8 mouse cellular contexts compared by ENCODE assay signal in genomic region chr13:34038901-34039341, GRCm38 (mm10). TPM values are rescaled to one million over a fixed set of nuclear protein-coding genes. Genes with fewer than 3 reads are reported as not detected.
DNase-seq lines count a peak whose midpoint lies in the region; ATAC-seq and TF ChIP-seq lines count a peak whose summit lies in the region.
"Had no signal": no experiment of that assay in that cellular context is flagged by ENCODE, and none has a peak within 500 bp of the region (broad histone marks: within the 10 kb centered on the region; RNA-seq: fewer than 3 reads in every experiment).

No protein-coding gene starts in this region.

- H3K4me1 ChIP-seq in E14TG2a.4 (replicated peaks; ENCODE audit: low read depth, low read length) = peaks cover 50% of the 10 kb centered on the region
- peaks cover 8% of the 10 kb centered on the region; the same call in 1 of the 2 replicates for H3K4me1 ChIP-seq in intestine, embryonic 15.5 days (replicated peaks)
- peaks cover 20% of the 10 kb centered on the region for H3K4me1 ChIP-seq in liver, embryonic 13.5 days (replicated peaks)

- H3K9me3 ChIP-seq in E14TG2a.4 (ENCODE audit: low read length) = peaks cover 6% of the 10 kb centered on the region; the same call in 1 of the 2 replicates
- H3K9me3 ChIP-seq in intestine, embryonic 15.5 days = no peaks in the 10 kb centered on the region
- H3K9me3 ChIP-seq in liver, embryonic 13.5 days (replicated peaks) = no peaks in the 10 kb centered on the region

- peak overlapping the region; percentile 89 for H3K4me3 ChIP-seq in E14TG2a.4 (replicated peaks; ENCODE audit: low read length)
- peak overlapping the region; percentile 19 for H3K4me3 ChIP-seq in intestine, embryonic 15.5 days (replicated peaks)
- H3K4me3 ChIP-seq in liver, embryonic 13.5 days (replicated peaks) = peak overlapping the region; percentile 14; the same call in 1 of the 2 replicates

- 36% methylated on average over 8 of the region's 8 CpGs for WGBS in intestine, embryonic 15.5 days
- 60% methylated on average over 8 of the region's 8 CpGs for WGBS in liver, embryonic 13.5 days (ENCODE audit: insufficient replicate concordance)

- H3K9ac ChIP-seq in intestine, embryonic 15.5 days = no peak overlapping the region; the same call in 1 of the 2 replicates
- no peak overlapping the region for H3K9ac ChIP-seq in liver, embryonic 13.5 days

- intact Hi-C loops in gastrocnemius, postnatal 36 days (cut with DNase I) = no loop called here

- CTCF ChIA-PET in Patski (lab: Charles Lee) = interaction anchor here (1.0 kb wide), 1 partner anchor 91 kb away, joined by 3 read pairs; the partner anchor contains the start of gene Tubb2b

- TF ChIP-seq CTCF in E14TG2a.4 (conservative IDR thresholded peaks at IDR 0.05; ENCODE audit: low read length) (no peak), Patski (IDR thresholded peaks at IDR 0.05) (no peak)

- POLR2A ChIA-PET in Patski (lab: Charles Lee) = interaction anchor here (0.7 to 1.1 kb wide), 2 partner anchors 20 to 36 kb away, joined by 3 to 4 read pairs; partner anchors contain the start of gene Serpinb6a

- 0 out of 2 replicates have a peak, but pooled peaks cover 12% of the 10 kb centered on the region for H3K36me3 ChIP-seq in E14TG2a.4 (ENCODE audit: insufficient read depth, low read length)
- no peaks in the 10 kb centered on the region for H3K36me3 ChIP-seq in intestine, embryonic 15.5 days
- peaks cover 1% of the 10 kb centered on the region for H3K36me3 ChIP-seq in liver, embryonic 13.5 days

- in situ Hi-C loops in Patski (cut with MboI; ENCODE audit: low pct_unique_long_range_greater_than_20kb) = loop anchor here (10.0 kb wide), 2 partner anchors 596 to 836 kb away; partner anchors contain the start of gene Prpf4b

- peak overlapping the region; percentile 68 for H3K4me2 ChIP-seq in intestine, embryonic 15.5 days (replicated peaks)
- peak overlapping the region; percentile 85 for H3K4me2 ChIP-seq in liver, embryonic 13.5 days

- H3K27ac ChIP-seq in intestine, embryonic 15.5 days = peak overlapping the region; percentile 77
- 0 out of 2 replicates have a peak overlapping the region, but pooled peaks have one; percentile 11 for H3K27ac ChIP-seq in liver, embryonic 13.5 days

- H3K27me3 ChIP-seq in E14TG2a.4 (ENCODE audit: insufficient read depth, low read length) = no peaks in the 10 kb centered on the region
- no peaks in the 10 kb centered on the region for H3K27me3 ChIP-seq in Patski
- H3K27me3 ChIP-seq in intestine, embryonic 15.5 days (replicated peaks) = no peaks in the 10 kb centered on the region
- no peaks in the 10 kb centered on the region for H3K27me3 ChIP-seq in liver, embryonic 13.5 days

- DNase-seq in Patski (ENCODE audit: low read depth, low spot score) = peak; percentile 20
- no peak for DNase-seq in liver, embryonic 13.5 days
- DNase-seq in adrenal gland, postnatal 25 days = no peak
- no peak for DNase-seq in spleen, adult 18-20 months
- no peak for DNase-seq in gastrocnemius, postnatal 36 days
- DNase-seq: adrenal gland, adult 2 months had no signal

- ATAC-seq in Patski = no peak
- ATAC-seq in intestine, embryonic 15.5 days = peak; percentile 52
- no peak for ATAC-seq in liver, embryonic 13.5 days (ENCODE audit: low read depth)

RNA-seq across cellular contexts. Expression of gene Bphl, which starts 1.5 kb away (rescaled TPM):
- 98.8 TPM for polyA plus RNA-seq in Patski (2021)
- 57.6 and 60.4 TPM in 2 replicates for polyA plus RNA-seq in intestine, embryonic 15.5 days (2015; fragmentation: Nextera tagmentation; extraction: Ambion mirVana)
- 32.3 and 37.9 TPM in 2 replicates for polyA plus RNA-seq in liver, embryonic 13.5 days (2015; fragmentation: Nextera tagmentation; extraction: Ambion mirVana)
- 89.9 and 96.6 TPM in 2 replicates for total RNA-seq in adrenal gland, postnatal 25 days (2021)
- total RNA-seq in gastrocnemius, postnatal 36 days (2021) = 10 to 100 TPM; 21.4 to 25.3 TPM

RNA-seq across cellular contexts. Expression of gene Serpinb6a, which starts 36.3 kb away (rescaled TPM):
- 187 TPM for polyA plus RNA-seq in Patski (2021)
- 120 and 124 TPM in 2 replicates for polyA plus RNA-seq in intestine, embryonic 15.5 days (2015; fragmentation: Nextera tagmentation; extraction: Ambion mirVana)
- 14.2 and 14.3 TPM in 2 replicates for polyA plus RNA-seq in liver, embryonic 13.5 days (2015; fragmentation: Nextera tagmentation; extraction: Ambion mirVana)
- 497 and 541 TPM in 2 replicates for total RNA-seq in adrenal gland, postnatal 25 days (2021)
- 100 to 1,000 TPM; 104 to 198 TPM for total RNA-seq in gastrocnemius, postnatal 36 days (2021)

RNA-seq across cellular contexts. Expression of gene Ripk1, which starts 36.8 kb away (rescaled TPM):
- polyA plus RNA-seq in Patski (2021) = 29.7 TPM
- polyA plus RNA-seq in intestine, embryonic 15.5 days (2015; fragmentation: Nextera tagmentation; extraction: Ambion mirVana) = 20.4 and 20.8 TPM in 2 replicates
- 11.6 and 12.5 TPM in 2 replicates for polyA plus RNA-seq in liver, embryonic 13.5 days (2015; fragmentation: Nextera tagmentation; extraction: Ambion mirVana)
- total RNA-seq in adrenal gland, postnatal 25 days (2021) = 35.0 and 35.3 TPM in 2 replicates
- 1 to 10 TPM; 3.7 to 4.1 TPM for total RNA-seq in gastrocnemius, postnatal 36 days (2021)

RNA-seq across cellular contexts. Expression of gene Tubb2a, which starts 38.9 kb away (rescaled TPM):
- 26.8 TPM for polyA plus RNA-seq in Patski (2021)
- 170 TPM in 2 replicates for polyA plus RNA-seq in intestine, embryonic 15.5 days (2015; fragmentation: Nextera tagmentation; extraction: Ambion mirVana)
- 67.7 and 68.7 TPM in 2 replicates for polyA plus RNA-seq in liver, embryonic 13.5 days (2015; fragmentation: Nextera tagmentation; extraction: Ambion mirVana)
- 17.8 and 23.2 TPM in 2 replicates for total RNA-seq in adrenal gland, postnatal 25 days (2021)
- total RNA-seq in gastrocnemius, postnatal 36 days (2021) = 10 to 100 TPM; 11.4 to 11.5 TPM

Comparison
In these comparisons a context has a peak if more than half of its experiments do, and no peak if none do; other contexts are left out.
1. H3K4me3 ChIP-seq: peak in every context shown above with its lines; median percentile 89 in E14TG2a.4; 19 in intestine, embryonic 15.5 days; 14 in liver, embryonic 13.5 days.